Comparison of ENCODE assay signal across 8 mouse cellular contexts in genomic region chr5:125531634-125532033, GRCm38 (mm10). TPM values are rescaled to one million over a fixed set of nuclear protein-coding genes. Genes with fewer than 3 reads are reported as not detected.
A peak's percentile ranks its signal among the peaks of the same experiment; 100 is the strongest.
DNase-seq lines count a peak whose midpoint lies in the region; ATAC-seq and TF ChIP-seq lines count a peak whose summit lies in the region.

Gene Tmem132b, plus strand, starts transcription at chr5:125531774.

- H3K79me2 ChIP-seq in myocyte (ENCODE audit: control insufficient read depth, insufficient read depth), result no peaks in the 10 kb centered on the region

- H3ac ChIP-seq in myocyte (ENCODE audit: control insufficient read depth, insufficient read length), result no peak within 1 kb of the TSS

- H3K4me2 ChIP-seq in myocyte (ENCODE audit: low read depth), result peak within 1 kb of the TSS; percentile 57

- peaks cover 56% of the 10 kb centered on the region for H3K27me3 ChIP-seq in myocyte (ENCODE audit: control insufficient read depth, insufficient read depth, insufficient read length)

- intact Hi-C loops in left cerebral cortex, adult 2 months (cut with DNase I), result loop anchor here (1.0 to 10.0 kb wide), 11 partner anchors 176 to 1202 kb away; no protein-coding TSS in a partner anchor
- intact Hi-C loops in gastrocnemius, postnatal 14 days (cut with DNase I; ENCODE audit: low total_unique reads), result no loop called here

- ATAC-seq in frontal cortex, adult (ENCODE audit: low TSS enrichment), result peak; percentile 36

- DNase-seq in right cerebral cortex, adult 18-20 months, result peak; percentile 67
- DNase-seq in right cerebral cortex, postnatal 4 days, result no peak
- DNase-seq in left cerebral cortex, adult 2 months (ENCODE audit: extremely low spot score in 1 of 2, low spot score in 2 of 2), result peak; percentile 59 to 63
- DNase-seq in spleen, postnatal 36 days (ENCODE audit: low spot score in 2 of 2), result no peak
- no peak for DNase-seq in gastrocnemius, postnatal 14 days
- DNase-seq in lung, postnatal 25 days (ENCODE audit: low spot score), result no peak

- H3K27ac ChIP-seq in left cerebral cortex, adult 2 months, result peak within 1 kb of the TSS; percentile 94

- H3K36me3 ChIP-seq in myocyte (ENCODE audit: control insufficient read depth, insufficient read depth), result no peaks in the 10 kb centered on the region

- peak within 1 kb of the TSS; percentile 82 for H3K4me3 ChIP-seq in left cerebral cortex, adult 2 months
- no peak within 1 kb of the TSS for H3K4me3 ChIP-seq in myocyte

- no peak; the same call in 1 of the 2 replicates for TF ChIP-seq CTCF in left cerebral cortex, adult 2 months (IDR thresholded peaks at IDR 0.05)

- no peak for TF ChIP-seq POLR2A in myocyte (IDR thresholded peaks at IDR 0.05; ENCODE audit: insufficient read length, low read depth)

TF ChIP-seq in myocyte, 11 proteins besides CTCF, POLR2A, EP300 and RAD21:
- no peak for TF ChIP-seq TCF12 (IDR thresholded peaks at IDR 0.05; ENCODE audit: insufficient read depth, poor library complexity, severe bottlenecking)
- TF ChIP-seq REST (IDR thresholded peaks at IDR 0.05; ENCODE audit: insufficient read depth, insufficient read length), result no peak
- TF ChIP-seq CEBPB (IDR thresholded peaks at IDR 0.05; ENCODE audit: insufficient read depth, poor library complexity, severe bottlenecking), result no peak
- TF ChIP-seq MYOD1 (IDR thresholded peaks at IDR 0.05; ENCODE audit: control insufficient read depth in 1 of 3, insufficient read length in 2 of 3, low read depth in 2 of 3), result no peak
- no peak for TF ChIP-seq MAX (IDR thresholded peaks at IDR 0.05; ENCODE audit: low read depth)
- no peak for TF ChIP-seq POLR2AphosphoS2 (IDR thresholded peaks at IDR 0.05; ENCODE audit: insufficient read length, low read depth)
- no peak for TF ChIP-seq MYOG (IDR thresholded peaks at IDR 0.05; ENCODE audit: control insufficient read depth in 1 of 3, insufficient read depth in 1 of 3, insufficient read length in 2 of 3, low read depth in 2 of 3)
- no peak for TF ChIP-seq USF1 (IDR thresholded peaks at IDR 0.05; ENCODE audit: low read depth)

RNA-seq across cellular contexts. Expression of gene Tmem132b, which starts in this region (rescaled TPM):
- 100 to 1,000 TPM; 135 to 141 TPM for total RNA-seq in left cerebral cortex, adult 2 months (2021)
- 0.01 TPM for polyA plus RNA-seq in myocyte (2012; fragmentation: generic; extraction: Trizol)
- total RNA-seq in gastrocnemius, postnatal 14 days (2021), result under 1 TPM; 0.11 to 0.18 TPM

Comparison
In these comparisons a context has a peak if more than half of its experiments do, and no peak if none do; other contexts are left out.
1. RNA of gene Tmem132b (total RNA-seq): 135 to 141 TPM in left cerebral cortex, adult 2 months; 0.11 to 0.18 TPM in gastrocnemius, postnatal 14 days; every median in the first group is over 100 times any median in the second.
2. DNase-seq: peak in right cerebral cortex, adult 18-20 months (single experiment) and left cerebral cortex, adult 2 months (2 of 2); none in right cerebral cortex, postnatal 4 days (single experiment), spleen, postnatal 36 days (0 of 2), gastrocnemius, postnatal 14 days (single experiment) and lung, postnatal 25 days (single experiment).